Mouse (Mus musculus) neural tube, embryonic 15.5 days (tissue): ENCODE data around the gene Ndufb10. TPM values are rescaled to one million over a fixed set of nuclear protein-coding genes. Genes with fewer than 3 reads are reported as not detected.

Experiments
- ATAC-seq: fragments of 200-750 bp; cut with Nextera tagmentation; 2 replicates; pipeline ENCODE4 v1.8.0; 2017; ENCODE audit warnings: mild to moderate bottlenecking, moderate TSS enrichment, moderate library complexity; ENCODE audit not compliant: low FRiP score
- H3K27ac ChIP-seq: fragments of 300-500 bp; sonication (generic); replicated peaks from 2 replicates; pipeline ENCODE4 v1.5.1; 2015; ENCODE audit warnings: mild to moderate bottlenecking, inconsistent platforms
- H3K27me3 ChIP-seq: fragments of 300-500 bp; sonication (generic); replicated peaks from 2 replicates; pipeline ENCODE4 v1.6.1; 2015; ENCODE audit warnings: inconsistent platforms
- H3K36me3 ChIP-seq: fragments of 300-500 bp; sonication (generic); 2 replicates; pipeline ENCODE4 v1.6.1; 2015; ENCODE audit warnings: inconsistent platforms
- H3K4me1 ChIP-seq: fragments of 300-500 bp; sonication (generic); 2 replicates; pipeline ENCODE4 v1.6.1; 2015; ENCODE audit warnings: inconsistent platforms
- H3K4me2 ChIP-seq: fragments of 300-500 bp; sonication (generic); 2 replicates; pipeline ENCODE4 v1.6.1; 2015; ENCODE audit warnings: inconsistent platforms, mild to moderate bottlenecking, moderate library complexity
- H3K4me3 ChIP-seq: fragments of 300-500 bp; sonication (generic); replicated peaks from 2 replicates; pipeline ENCODE4 v1.5.1; 2015; ENCODE audit warnings: mild to moderate bottlenecking, inconsistent platforms
- H3K9ac ChIP-seq: fragments of 300-500 bp; sonication (generic); replicated peaks from 2 replicates; pipeline ENCODE4 v1.6.1; 2015; ENCODE audit warnings: mild to moderate bottlenecking, inconsistent platforms
- H3K9me3 ChIP-seq: fragments of 300-500 bp; sonication (generic); replicated peaks from 2 replicates; pipeline ENCODE4 v1.6.1; 2016; ENCODE audit warnings: inconsistent platforms
- WGBS: fragments of 180-500 bp; shearing (Covaris S2); methylation state at CpG from one replicate; pipeline ENCODE4 v1.1.7; 2015; ENCODE audit warnings: mixed read lengths; 5-methylcytosine and 5-hydroxymethylcytosine counted together
- polyA plus RNA-seq: library from polyadenylated mRNA; unstranded; fragments of >200 nt; fragmentation: Nextera tagmentation; extraction: Ambion mirVana; gene quantifications from 2 replicates; pipeline ENCODE4 v1.2.1, GENCODE M21; 2015

Ndufb10 gene
- polyA plus RNA-seq, 1 experiment from 2014 or later = 304 TPM

GRCm38 (mm10) chr17:24701251-24701650 lies 23.0 kb downstream of the Ndufb10 start:
- ATAC-seq = no peak
- H3K36me3 ChIP-seq = peaks cover 60% of the 10 kb centered on the region
- H3K4me2 ChIP-seq = no peak overlapping the region
- no peak overlapping the region for H3K9ac ChIP-seq
- H3K4me3 ChIP-seq = no peak overlapping the region
- no peak overlapping the region for H3K27ac ChIP-seq
- WGBS = 91% methylated on average over 9 of the region's 9 CpGs
- H3K9me3 ChIP-seq = no peaks in the 10 kb centered on the region
- peaks cover 23% of the 10 kb centered on the region for H3K4me1 ChIP-seq
- no peaks in the 10 kb centered on the region for H3K27me3 ChIP-seq

GRCm38 (mm10) chr17:24699473-24699872 lies 24.8 kb downstream of the Ndufb10 start:
- H3K27me3 ChIP-seq = no peaks in the 10 kb centered on the region
- H3K4me2 ChIP-seq = no peak overlapping the region
- peaks cover 27% of the 10 kb centered on the region for H3K4me1 ChIP-seq
- no peak overlapping the region for H3K9ac ChIP-seq
- no peaks in the 10 kb centered on the region for H3K9me3 ChIP-seq
- no peak overlapping the region for H3K4me3 ChIP-seq
- peaks cover 48% of the 10 kb centered on the region for H3K36me3 ChIP-seq
- no peak for ATAC-seq
- 89% methylated on average over 2 of the region's 2 CpGs for WGBS
- H3K27ac ChIP-seq = no peak overlapping the region

- Histone ChIP-seq H3K27me3 (no peaks in the 10 kb centered on the region), H3K4me3 (no peak overlapping the region), H3K27ac (no peak overlapping the region), H3K36me3 (peaks cover 40% of the 10 kb centered on the region), H3K4me1 (peaks cover 32% of the 10 kb centered on the region), H3K9ac (no peak overlapping the region), H3K4me2 (no peak overlapping the region), H3K9me3 (no peaks in the 10 kb centered on the region)
- WGBS = 69% methylated on average over 9 of the region's 9 CpGs
- ATAC-seq = no peak
Observed at GRCm38 (mm10) chr17:24698715-24699114, 25.6 kb downstream of the Ndufb10 start.

GRCm38 (mm10) chr17:24697985-24698384 lies 26.3 kb downstream of the Ndufb10 start:
- no peak overlapping the region for H3K27ac ChIP-seq
- no peak overlapping the region for H3K4me3 ChIP-seq
- H3K4me1 ChIP-seq = peaks cover 36% of the 10 kb centered on the region
- WGBS = 22% methylated on average over 5 of the region's 5 CpGs
- no peak overlapping the region for H3K9ac ChIP-seq
- no peaks in the 10 kb centered on the region for H3K27me3 ChIP-seq
- no peak overlapping the region for H3K4me2 ChIP-seq
- ATAC-seq = no peak
- H3K36me3 ChIP-seq = peaks cover 40% of the 10 kb centered on the region
- no peaks in the 10 kb centered on the region for H3K9me3 ChIP-seq

- Histone ChIP-seq H3K4me3 (peak within 1 kb of the TSS; percentile 60), H3K9ac (peak within 1 kb of the TSS; percentile 84), H3K36me3 (peaks cover 30% of the 10 kb centered on the region), H3K27me3 (no peaks in the 10 kb centered on the region), H3K4me1 (peaks cover 41% of the 10 kb centered on the region), H3K27ac (peak within 1 kb of the TSS; percentile 93), H3K9me3 (no peaks in the 10 kb centered on the region), H3K4me2 (peak within 1 kb of the TSS; percentile 76)
- under 1% methylated on average over 65 of the region's 76 CpGs for WGBS
- peak; percentile 93 for ATAC-seq
Observed at GRCm38 (mm10) chr17:24696011-24696697, 28.1 kb downstream of the Ndufb10 start, which contains the start of the genes Gfer and Noxo1. Gfer (minus strand) TSS chr17:24696156. Noxo1 (plus strand) TSS chr17:24696234.

GRCm38 (mm10) chr17:24695326-24696010 lies 28.8 kb downstream of the Ndufb10 start:
- Histone ChIP-seq H3K4me3 (peak overlapping the region; percentile 60), H3K9me3 (no peaks in the 10 kb centered on the region), H3K27ac (peak overlapping the region; percentile 93), H3K9ac (peak overlapping the region; percentile 84), H3K4me1 (peaks cover 48% of the 10 kb centered on the region), H3K27me3 (0 out of 2 replicates have a peak, but pooled peaks cover 4% of the 10 kb centered on the region), H3K4me2 (peak overlapping the region; percentile 76), H3K36me3 (peaks cover 23% of the 10 kb centered on the region)
- WGBS = 6% methylated on average over 47 of the region's 51 CpGs
- ATAC-seq = peak; percentile 45

GRCm38 (mm10) chr17:24692385-24692784 lies 31.9 kb downstream of the Ndufb10 start:
- no peak overlapping the region for H3K4me3 ChIP-seq
- H3K27me3 ChIP-seq = peaks cover 16% of the 10 kb centered on the region
- peaks cover 10% of the 10 kb centered on the region for H3K36me3 ChIP-seq
- H3K27ac ChIP-seq = no peak overlapping the region
- H3K4me2 ChIP-seq = no peak overlapping the region
- H3K9me3 ChIP-seq = no peaks in the 10 kb centered on the region
- 77% methylated on average over 5 of the region's 5 CpGs for WGBS
- no peak for ATAC-seq
- no peak overlapping the region for H3K9ac ChIP-seq
- H3K4me1 ChIP-seq = peaks cover 67% of the 10 kb centered on the region

- Histone ChIP-seq H3K9me3 (no peaks in the 10 kb centered on the region), H3K9ac (peak within 1 kb of the TSS; percentile 86), H3K36me3 (peaks cover 13% of the 10 kb centered on the region), H3K27me3 (peaks cover 19% of the 10 kb centered on the region), H3K4me2 (peak within 1 kb of the TSS; percentile 64), H3K27ac (peak within 1 kb of the TSS; percentile 93), H3K4me3 (peak within 1 kb of the TSS; percentile 70), H3K4me1 (peaks cover 58% of the 10 kb centered on the region)
- peak; percentile 77 for ATAC-seq
- WGBS = under 1% methylated on average over 49 of the region's 55 CpGs
Observed at GRCm38 (mm10) chr17:24689251-24690081, 34.8 kb downstream of the Ndufb10 start, which contains the start of gene Syngr3. Syngr3 (minus strand) TSS chr17:24689955.

- 20% methylated on average over 23 of the region's 23 CpGs for WGBS
- Histone ChIP-seq H3K4me2 (peak overlapping the region; percentile 64), H3K27me3 (peaks cover 19% of the 10 kb centered on the region), H3K9ac (peak overlapping the region; percentile 35), H3K4me3 (peak overlapping the region; percentile 70), H3K9me3 (no peaks in the 10 kb centered on the region), H3K27ac (no peak overlapping the region), H3K36me3 (peaks cover 7% of the 10 kb centered on the region), H3K4me1 (peaks cover 48% of the 10 kb centered on the region)
- ATAC-seq = no peak
Observed at GRCm38 (mm10) chr17:24687599-24687998, 36.7 kb downstream of the Ndufb10 start.

GRCm38 (mm10) chr17:24687146-24687595 lies 37.1 kb downstream of the Ndufb10 start:
- no peak overlapping the region for H3K27ac ChIP-seq
- H3K36me3 ChIP-seq = peaks cover 7% of the 10 kb centered on the region
- WGBS = 3% methylated on average over 24 of the region's 25 CpGs
- peaks cover 46% of the 10 kb centered on the region for H3K4me1 ChIP-seq
- peak overlapping the region; percentile 70 for H3K4me3 ChIP-seq
- H3K4me2 ChIP-seq = peak overlapping the region; percentile 64
- no peak for ATAC-seq
- peak overlapping the region; percentile 35 for H3K9ac ChIP-seq
- H3K9me3 ChIP-seq = no peaks in the 10 kb centered on the region
- peaks cover 19% of the 10 kb centered on the region for H3K27me3 ChIP-seq

- 32% methylated on average over 16 of the region's 16 CpGs for WGBS
- ATAC-seq = no peak
Observed at GRCm38 (mm10) chr17:24686514-24686913, 37.8 kb downstream of the Ndufb10 start.

More at GRCm38 (mm10) chr17:24686514-24686913, 37.8 kb downstream of the Ndufb10 start:
- H3K36me3 ChIP-seq = peaks cover 14% of the 10 kb centered on the region
- no peak overlapping the region for H3K4me3 ChIP-seq
- no peak overlapping the region for H3K27ac ChIP-seq
- peaks cover 46% of the 10 kb centered on the region for H3K4me1 ChIP-seq
- H3K9me3 ChIP-seq = no peaks in the 10 kb centered on the region
- peaks cover 19% of the 10 kb centered on the region for H3K27me3 ChIP-seq
- no peak overlapping the region for H3K9ac ChIP-seq
- H3K4me2 ChIP-seq = peak overlapping the region; percentile 21; the same call in 1 of the 2 replicates
